Mouse (Mus musculus) forebrain, embryonic 14.5 days (tissue): Measurements from ENCODE around the gene Gm3880. TPM values are rescaled to one million over a fixed set of nuclear protein-coding genes. Genes with fewer than 3 reads are reported as not detected.
A peak's percentile ranks its signal among the peaks of the same experiment; 100 is the strongest.
"Not testable (repeated sequence)": the region's sequence is repeated elsewhere in the genome, so short reads cannot be mapped to it uniquely, and the experiment has no call there.

Experiments used
- ATAC-seq: fragments of 200-750 bp; cut with Nextera tagmentation; 2 replicates; pipeline ENCODE4 v1.8.0; 2017; ENCODE audit warnings: mild to moderate bottlenecking, moderate library complexity
- DNase-seq: peaks from one replicate; pipeline ENCODE4 v3.0.0-alpha.2; 2015; ENCODE audit warnings: low spot score
- H3K27ac ChIP-seq: fragments of 300-500 bp; sonication (generic); 2 replicates; pipeline ENCODE4 v1.5.1; 2014; ENCODE audit warnings: low read depth, mild to moderate bottlenecking, control low read depth, low read length, moderate library complexity
- H3K27me3 ChIP-seq: fragments of 300-500 bp; sonication (generic); replicated peaks from 2 replicates; pipeline ENCODE4 v1.6.1; 2014; ENCODE audit warnings: low read length, control low read depth, mixed read lengths; ENCODE audit not compliant: control insufficient read depth, insufficient read depth
- H3K36me3 ChIP-seq: fragments of 300-500 bp; sonication (generic); 2 replicates; pipeline ENCODE4 v1.6.1; 2014; ENCODE audit warnings: low read length, control low read depth; ENCODE audit not compliant: control insufficient read depth, insufficient read depth
- H3K4me1 ChIP-seq: fragments of 300-500 bp; sonication (generic); 2 replicates; pipeline ENCODE4 v1.6.1; 2014; ENCODE audit warnings: antibody characterized with exemption, low read length, control low read depth; ENCODE audit not compliant: control insufficient read depth, insufficient read depth
- H3K4me2 ChIP-seq: fragments of 300-500 bp; sonication (generic); 2 replicates; pipeline ENCODE4 v1.6.1; 2014; ENCODE audit warnings: mild to moderate bottlenecking, control low read depth, low read length
- H3K4me3 ChIP-seq: fragments of 300-500 bp; sonication (generic); 2 replicates; pipeline ENCODE4 v1.5.1; 2014; ENCODE audit warnings: low read depth, low read length, control low read depth
- H3K9ac ChIP-seq: fragments of 300-500 bp; sonication (generic); 2 replicates; pipeline ENCODE4 v1.6.1; 2014; ENCODE audit warnings: mild to moderate bottlenecking, low read length, control low read depth, moderate library complexity
- H3K9me3 ChIP-seq: fragments of 300-500 bp; sonication (generic); replicated peaks from 2 replicates; pipeline ENCODE4 v1.6.1; 2016; ENCODE audit warnings: low read length, control low read depth, mixed read lengths; ENCODE audit not compliant: control insufficient read depth
- WGBS: fragments of 180-500 bp; shearing (Covaris S2); extraction: QIAGEN DNeasy Blood & Tissue Kit; methylation state at CpG from one replicate; pipeline ENCODE4 v1.1.7; 2014; 5-methylcytosine and 5-hydroxymethylcytosine counted together
- polyA plus RNA-seq: library from polyadenylated mRNA; unstranded; fragments of >200 nt; fragmentation: Nextera tagmentation; extraction: Ambion mirVana; gene quantifications from 2 replicates; pipeline ENCODE4 v1.2.1, GENCODE M21; 2014

Gm3880 gene
- not detected in 2 replicates for polyA plus RNA-seq

- not testable (repeated sequence) for H3K9me3 ChIP-seq, ATAC-seq
Measured at GRCm38 (mm10) chrX:102686872-102687271, at the start of gene Gm3880. Gene Gm3880, minus strand, starts transcription at chrX:102686972.

GRCm38 (mm10) chrX:102724226-102724625 is 37.5 kb upstream of the Gm3880 start:
- H3K36me3 ChIP-seq, H3K4me3 ChIP-seq, H3K27me3 ChIP-seq, H3K9me3 ChIP-seq, H3K27ac ChIP-seq, H3K4me2 ChIP-seq, DNase-seq, H3K9ac ChIP-seq, H3K4me1 ChIP-seq, ATAC-seq: not testable (repeated sequence)
- 95% methylated on average over 6 of the region's 6 CpGs for WGBS

More at GRCm38 (mm10) chrX:102686872-102687271, at the start of gene Gm3880:
- not testable (repeated sequence) for H3K4me2 ChIP-seq, DNase-seq, H3K27ac ChIP-seq, H3K4me3 ChIP-seq, H3K27me3 ChIP-seq, H3K36me3 ChIP-seq, H3K9ac ChIP-seq, H3K4me1 ChIP-seq
- 97% methylated on average over 5 of the region's 5 CpGs for WGBS

GRCm38 (mm10) chrX:102707535-102707934 is 20.8 kb upstream of the Gm3880 start, which contains the start of the genes Gm9112 and Dmrtc1b:
Gene Gm9112, minus strand, starts transcription at chrX:102707635.
Gene Dmrtc1b, plus strand, starts transcription at chrX:102707865.
- not testable (repeated sequence) for H3K4me2 ChIP-seq, H3K27ac ChIP-seq, H3K4me1 ChIP-seq, H3K9ac ChIP-seq, DNase-seq, H3K27me3 ChIP-seq, ATAC-seq, H3K9me3 ChIP-seq, H3K4me3 ChIP-seq, H3K36me3 ChIP-seq
- WGBS: 84% methylated on average over 7 of the region's 10 CpGs

DNA sequence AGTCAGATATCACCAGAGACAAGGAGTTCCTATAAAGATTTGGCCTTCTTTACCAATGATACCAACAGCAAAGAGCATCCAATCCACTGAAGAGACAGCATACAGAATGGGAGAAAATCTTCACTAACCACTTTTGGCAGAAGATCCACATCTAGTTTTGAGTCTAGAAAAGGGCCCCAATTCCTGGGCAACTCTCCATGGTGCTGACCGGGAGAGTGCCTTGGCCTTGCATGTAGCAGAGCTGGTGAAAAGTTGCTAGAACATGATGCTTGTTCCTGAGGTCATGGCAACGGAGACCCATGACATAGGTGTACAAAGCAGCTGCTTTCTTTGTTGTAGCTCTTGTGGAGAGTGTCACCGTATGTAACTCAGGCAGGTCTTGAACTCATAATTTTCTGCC is 13.9 kb upstream of the Gm3880 start:
- H3K27me3 ChIP-seq, H3K4me3 ChIP-seq, H3K9me3 ChIP-seq, H3K36me3 ChIP-seq, H3K9ac ChIP-seq, ATAC-seq, H3K27ac ChIP-seq, H3K4me1 ChIP-seq, H3K4me2 ChIP-seq, DNase-seq: not testable (repeated sequence)
- 70% methylated on average over 3 of the region's 3 CpGs for WGBS

- ATAC-seq (peak; percentile 67), DNase-seq (peak; percentile 51)
- not testable (repeated sequence) for H3K27ac ChIP-seq, H3K9me3 ChIP-seq, H3K36me3 ChIP-seq, H3K4me3 ChIP-seq, H3K4me2 ChIP-seq, H3K4me1 ChIP-seq, H3K27me3 ChIP-seq, H3K9ac ChIP-seq
- 33% methylated on average over 4 of the region's 4 CpGs for WGBS
Measured at GRCm38 (mm10) chrX:102689252-102689651, 2.5 kb upstream of the Gm3880 start.

- WGBS: 48% methylated on average over 3 of the region's 3 CpGs
- H3K4me3 ChIP-seq, H3K27ac ChIP-seq, H3K4me2 ChIP-seq, ATAC-seq, H3K4me1 ChIP-seq, H3K9me3 ChIP-seq, H3K9ac ChIP-seq, H3K27me3 ChIP-seq, DNase-seq, H3K36me3 ChIP-seq: not testable (repeated sequence)
Measured at GRCm38 (mm10) chrX:102684706-102685105, 2.1 kb downstream of the Gm3880 start.

GRCm38 (mm10) chrX:102666641-102667040 is 20.1 kb downstream of the Gm3880 start:
- 71% methylated on average over 2 of the region's 2 CpGs for WGBS

DNA sequence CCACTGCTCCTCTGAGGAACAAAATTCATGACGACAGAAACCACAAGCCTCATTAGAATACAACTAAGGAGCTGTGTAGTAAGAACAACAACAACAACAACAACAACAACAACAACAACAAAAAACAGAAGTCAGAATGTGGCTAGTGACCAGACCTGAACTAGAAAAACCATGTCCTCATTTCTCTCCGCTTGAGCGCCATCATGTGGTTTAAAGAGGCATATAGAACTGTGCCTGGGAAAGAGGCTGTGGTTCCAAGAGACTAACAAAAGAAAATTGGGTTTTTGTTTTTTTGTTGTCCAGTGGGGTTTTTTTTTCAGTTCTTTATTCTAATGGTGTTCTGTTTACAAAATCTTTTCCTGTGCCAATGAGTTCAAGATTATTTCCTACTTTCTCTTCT is 26.1 kb downstream of the Gm3880 start:
- no peak for DNase-seq
- 26% methylated on average over 3 of the region's 3 CpGs for WGBS

More at GRCm38 (mm10) chrX:102666641-102667040, 20.1 kb downstream of the Gm3880 start:
- Histone ChIP-seq H3K4me3 (no peak overlapping the region), H3K36me3 (no peaks in the 10 kb centered on the region), H3K9me3 (no peaks in the 10 kb centered on the region), H3K27me3 (no peaks in the 10 kb centered on the region), H3K4me2 (no peak overlapping the region), H3K9ac (no peak overlapping the region), H3K4me1 (no peaks in the 10 kb centered on the region), H3K27ac (no peak overlapping the region)
- no peak for DNase-seq
- ATAC-seq: no peak

DNA sequence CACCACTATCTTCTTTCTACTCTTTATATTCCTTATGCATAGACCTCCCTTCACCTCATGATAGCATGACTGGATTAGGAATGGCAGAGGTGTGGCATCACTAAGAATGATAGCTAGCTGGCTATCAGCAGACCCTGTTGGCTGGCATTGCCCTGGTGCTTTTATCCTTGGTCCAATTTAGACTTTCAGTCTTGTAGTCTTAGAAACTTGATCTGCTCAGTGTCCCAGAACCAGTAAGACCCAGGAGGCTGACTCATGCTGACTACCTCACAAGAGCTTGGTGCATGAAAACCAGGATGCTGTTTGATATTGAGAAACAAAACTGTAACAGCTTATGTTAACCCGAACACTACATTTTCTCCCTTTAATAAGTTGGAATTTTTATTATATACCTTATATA is 41.1 kb downstream of the Gm3880 start:
- no peak for ATAC-seq
- H3K9ac ChIP-seq: no peak overlapping the region
- no peaks in the 10 kb centered on the region for H3K4me1 ChIP-seq
- 98% methylated on average over 1 of the region's 1 CpGs for whole genome bisulfite sequencing
- no peak for DNase-seq
- no peaks in the 10 kb centered on the region for H3K9me3 ChIP-seq
- H3K4me2 ChIP-seq: no peak overlapping the region
- no peak overlapping the region for H3K4me3 ChIP-seq
- H3K27ac ChIP-seq: no peak overlapping the region
- no peaks in the 10 kb centered on the region for H3K36me3 ChIP-seq
- no peaks in the 10 kb centered on the region for H3K27me3 ChIP-seq

More for the DNA sequence above, 26.1 kb downstream of the Gm3880 start:
- Histone ChIP-seq H3K27me3 (no peaks in the 10 kb centered on the region), H3K27ac (no peak overlapping the region), H3K36me3 (no peaks in the 10 kb centered on the region), H3K4me1 (no peaks in the 10 kb centered on the region), H3K4me3 (no peak overlapping the region), H3K4me2 (no peak overlapping the region), H3K9ac (no peak overlapping the region), H3K9me3 (no peaks in the 10 kb centered on the region)
- ATAC-seq: no peak
